In genomic region chr13:29604241-29604640, GRCm38 (mm10) we compare ENCODE assay signal across 9 mouse cellular contexts.
DNase-seq lines count a peak whose midpoint lies in the region; ATAC-seq and TF ChIP-seq lines count a peak whose summit lies in the region.
"Had no signal": no experiment of that assay in that cellular context is flagged by ENCODE, and none has a peak within 500 bp of the region (broad histone marks: within the 10 kb centered on the region; RNA-seq: fewer than 3 reads in every experiment).

No protein-coding gene starts in this region.

- WGBS in liver, embryonic 12.5 days (ENCODE audit: insufficient replicate concordance), result 47% methylated on average over 7 of the region's 7 CpGs
- 41% methylated on average over 6 of the region's 7 CpGs for WGBS in intestine, postnatal 0 days
- WGBS in limb, embryonic 15.5 days, result 16% methylated on average over 6 of the region's 7 CpGs
- 24% methylated on average over 7 of the region's 7 CpGs for WGBS in neural tube, embryonic 12.5 days

- no peak for ATAC-seq in liver, embryonic 12.5 days
- no peak for ATAC-seq in intestine, postnatal 0 days
- no peak for ATAC-seq in limb, embryonic 15.5 days (ENCODE audit: insufficient number of reproducible peaks, low FRiP score, low TSS enrichment, low read depth)
- ATAC-seq in neural tube, embryonic 12.5 days (ENCODE audit: low FRiP score, low read depth), result peak; percentile 87

- H3K9ac ChIP-seq in liver, embryonic 12.5 days, result no peak overlapping the region
- no peak overlapping the region for H3K9ac ChIP-seq in intestine, postnatal 0 days (ENCODE audit: low read depth, low read length)
- H3K9ac ChIP-seq in limb, embryonic 15.5 days, result no peak overlapping the region
- H3K9ac ChIP-seq in neural tube, embryonic 12.5 days, result no peak overlapping the region

- H3K27ac ChIP-seq in liver, embryonic 12.5 days, result no peak overlapping the region
- H3K27ac ChIP-seq in intestine, postnatal 0 days (ENCODE audit: low read depth, low read length), result no peak overlapping the region
- H3K27ac ChIP-seq in limb, embryonic 15.5 days, result peak overlapping the region; percentile 44; the same call in 1 of the 2 replicates
- H3K27ac ChIP-seq in neural tube, embryonic 12.5 days, result no peak overlapping the region

- no peaks in the 10 kb centered on the region for H3K9me3 ChIP-seq in liver, embryonic 12.5 days (replicated peaks)
- H3K9me3 ChIP-seq in intestine, postnatal 0 days (ENCODE audit: control insufficient read depth), result no peaks in the 10 kb centered on the region
- H3K9me3 ChIP-seq in limb, embryonic 15.5 days, result no peaks in the 10 kb centered on the region
- H3K9me3 ChIP-seq in neural tube, embryonic 12.5 days, result no peaks in the 10 kb centered on the region
- H3K9me3 ChIP-seq: megakaryocyte, embryonic 14.5 days had no signal

- DNase-seq in liver, result peak; percentile 44
- DNase-seq in cerebellum, postnatal 14 days, result peak; percentile 81 to 85
- peak; percentile 54 for DNase-seq in gastrocnemius, adult 18-20 months (ENCODE audit: low spot score)
- DNase-seq in thymus, postnatal 14 days, result peak; percentile 71

- H3K4me2 ChIP-seq in liver, embryonic 12.5 days, result no peak overlapping the region
- H3K4me2 ChIP-seq in intestine, postnatal 0 days (replicated peaks; ENCODE audit: low read depth), result no peak overlapping the region
- no peak overlapping the region for H3K4me2 ChIP-seq in limb, embryonic 15.5 days
- H3K4me2 ChIP-seq in neural tube, embryonic 12.5 days (replicated peaks), result no peak overlapping the region

- H3K4me1 ChIP-seq in liver, embryonic 12.5 days, result no peaks in the 10 kb centered on the region
- H3K4me1 ChIP-seq in intestine, postnatal 0 days (replicated peaks; ENCODE audit: control insufficient read depth, insufficient read depth, low read length), result no peaks in the 10 kb centered on the region
- H3K4me1 ChIP-seq in limb, embryonic 15.5 days, result peaks cover 9% of the 10 kb centered on the region; the same call in 1 of the 2 replicates
- H3K4me1 ChIP-seq in neural tube, embryonic 12.5 days, result peaks cover 8% of the 10 kb centered on the region; the same call in 1 of the 2 replicates
- H3K4me1 ChIP-seq: megakaryocyte, embryonic 14.5 days had no signal

- no peaks in the 10 kb centered on the region for H3K27me3 ChIP-seq in liver, embryonic 12.5 days (replicated peaks)
- no peaks in the 10 kb centered on the region for H3K27me3 ChIP-seq in intestine, postnatal 0 days (replicated peaks; ENCODE audit: control insufficient read depth, insufficient read depth, low read length)
- no peaks in the 10 kb centered on the region for H3K27me3 ChIP-seq in limb, embryonic 15.5 days
- no peaks in the 10 kb centered on the region for H3K27me3 ChIP-seq in neural tube, embryonic 12.5 days (replicated peaks)
- H3K27me3 ChIP-seq: megakaryocyte, embryonic 14.5 days had no signal

- H3K4me3 ChIP-seq in liver, embryonic 12.5 days, result no peak overlapping the region
- no peak overlapping the region for H3K4me3 ChIP-seq in intestine, postnatal 0 days (ENCODE audit: low read depth, low read length)
- no peak overlapping the region for H3K4me3 ChIP-seq in limb, embryonic 15.5 days
- H3K4me3 ChIP-seq in neural tube, embryonic 12.5 days, result no peak overlapping the region
- H3K4me3 ChIP-seq: megakaryocyte, embryonic 14.5 days had no signal

- peak; percentile 91 for TF ChIP-seq CTCF in intestine, postnatal 0 days (IDR thresholded peaks at IDR 0.05; ENCODE audit: low read depth)

- no peaks in the 10 kb centered on the region for H3K36me3 ChIP-seq in liver, embryonic 12.5 days
- no peaks in the 10 kb centered on the region for H3K36me3 ChIP-seq in intestine, postnatal 0 days (ENCODE audit: control insufficient read depth, insufficient read depth)
- no peaks in the 10 kb centered on the region for H3K36me3 ChIP-seq in limb, embryonic 15.5 days
- H3K36me3 ChIP-seq in neural tube, embryonic 12.5 days, result no peaks in the 10 kb centered on the region
